Mouse (Mus musculus) midbrain, embryonic 15.5 days (tissue): Measurements from ENCODE around the gene Gm10778. TPM values are rescaled to one million over a fixed set of nuclear protein-coding genes. Genes with fewer than 3 reads are reported as not detected.
"Not testable (repeated sequence)": the region's sequence is repeated elsewhere in the genome, so short reads cannot be mapped to it uniquely, and the experiment has no call there.

ENCODE experiments used
- ATAC-seq: fragments of 200-750 bp; cut with Nextera tagmentation; replicated peaks from 2 replicates; pipeline ENCODE4 v1.8.0; 2017; ENCODE audit warnings: moderate TSS enrichment
- H3K27ac ChIP-seq: fragments of 300-500 bp; sonication (generic); 2 replicates; pipeline ENCODE4 v1.5.1; 2015; ENCODE audit warnings: mild to moderate bottlenecking, inconsistent platforms
- H3K27me3 ChIP-seq: fragments of 300-500 bp; sonication (generic); replicated peaks from 2 replicates; pipeline ENCODE4 v1.6.1; 2015; ENCODE audit warnings: inconsistent platforms
- H3K36me3 ChIP-seq: fragments of 300-500 bp; sonication (generic); replicated peaks from 2 replicates; pipeline ENCODE4 v1.6.1; 2015; ENCODE audit warnings: inconsistent platforms
- H3K4me1 ChIP-seq: fragments of 300-500 bp; sonication (generic); 2 replicates; pipeline ENCODE4 v1.6.1; 2015; ENCODE audit warnings: inconsistent platforms
- H3K4me2 ChIP-seq: fragments of 300-500 bp; sonication (generic); 2 replicates; pipeline ENCODE4 v1.6.1; 2015; ENCODE audit warnings: inconsistent platforms, mild to moderate bottlenecking, moderate library complexity
- H3K4me3 ChIP-seq: fragments of 300-500 bp; sonication (generic); 2 replicates; pipeline ENCODE4 v1.5.1; 2015; ENCODE audit warnings: mild to moderate bottlenecking, inconsistent platforms
- H3K9ac ChIP-seq: fragments of 300-500 bp; sonication (generic); 2 replicates; pipeline ENCODE4 v1.6.1; 2015; ENCODE audit warnings: mild to moderate bottlenecking, inconsistent platforms
- H3K9me3 ChIP-seq: fragments of 300-500 bp; sonication (generic); 2 replicates; pipeline ENCODE4 v1.6.1; 2016; ENCODE audit warnings: inconsistent platforms
- WGBS: fragments of 180-500 bp; shearing (Covaris S2); methylation state at CpG from one replicate; pipeline ENCODE4 v1.1.7; 2015; ENCODE audit warnings: mixed read lengths; 5-methylcytosine and 5-hydroxymethylcytosine counted together
- polyA plus RNA-seq: library from polyadenylated mRNA; unstranded; fragments of >200 nt; fragmentation: Nextera tagmentation; extraction: Ambion mirVana; gene quantifications from 2 replicates; pipeline ENCODE4 v1.2.1, GENCODE M21; 2015

Gene Gm10778
- polyA plus RNA-seq, 1 experiment from 2014 or later, result 6.6 TPM

- WGBS, result 94% methylated on average over 10 of the region's 10 CpGs
- Histone ChIP-seq H3K9ac (no peak overlapping the region), H3K4me3 (no peak overlapping the region), H3K36me3 (peaks cover 29% of the 10 kb centered on the region), H3K27ac (no peak overlapping the region), H3K27me3 (no peaks in the 10 kb centered on the region), H3K4me2 (no peak overlapping the region), H3K4me1 (peaks cover 3% of the 10 kb centered on the region), H3K9me3 (peaks cover 46% of the 10 kb centered on the region)
- no peak for ATAC-seq
These were observed 6.3 kb downstream of the Gm10778 start for GRCm38 (mm10) chr10:81655178-81655577.

GRCm38 (mm10) chr10:81656174-81656573 is 7.3 kb downstream of the Gm10778 start:
- peaks cover 29% of the 10 kb centered on the region for H3K36me3 ChIP-seq
- ATAC-seq, result no peak
- no peaks in the 10 kb centered on the region for H3K4me1 ChIP-seq
- H3K27me3 ChIP-seq, result no peaks in the 10 kb centered on the region
- no peak overlapping the region for H3K9ac ChIP-seq
- 98% methylated on average over 2 of the region's 2 CpGs for WGBS
- H3K27ac ChIP-seq, result no peak overlapping the region
- no peak overlapping the region for H3K4me3 ChIP-seq
- peaks cover 46% of the 10 kb centered on the region for H3K9me3 ChIP-seq
- H3K4me2 ChIP-seq, result no peak overlapping the region

DNA sequence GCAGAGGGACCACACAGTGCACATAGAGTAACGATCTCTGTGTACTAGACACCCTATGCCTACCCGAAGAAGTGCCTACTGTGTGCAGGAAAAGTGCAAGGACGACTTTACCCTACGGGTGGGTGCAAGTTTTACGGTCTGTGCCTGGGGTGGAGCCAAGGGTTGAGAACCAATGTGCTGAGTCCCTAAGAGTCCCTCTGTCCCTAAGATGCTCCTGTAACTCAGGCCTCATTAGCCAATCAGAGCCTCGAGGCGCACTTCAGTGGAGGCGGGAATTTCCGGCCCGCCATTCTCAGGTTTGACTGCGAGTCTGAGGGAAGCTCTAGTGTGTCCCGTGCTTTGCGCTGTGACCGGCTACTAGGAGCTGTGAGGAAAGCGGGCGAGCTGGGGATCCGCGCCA is 38.3 kb downstream of the Gm10778 start:
- not testable (repeated sequence) for H3K27me3 ChIP-seq, ATAC-seq, H3K4me2 ChIP-seq, H3K27ac ChIP-seq, H3K4me3 ChIP-seq, H3K36me3 ChIP-seq, H3K9me3 ChIP-seq, H3K9ac ChIP-seq, H3K4me1 ChIP-seq
- no CpG with 5 or more reads among the region's 18 CpGs for WGBS

- not testable (repeated sequence) for H3K27ac ChIP-seq, H3K27me3 ChIP-seq, H3K36me3 ChIP-seq, H3K4me1 ChIP-seq, H3K9ac ChIP-seq, H3K4me2 ChIP-seq, H3K4me3 ChIP-seq, H3K9me3 ChIP-seq
- no CpG with 5 or more reads among the region's 46 CpGs for WGBS
- ATAC-seq, result peak; percentile 100
These were observed 55.9 kb downstream of the Gm10778 start, which contains the start of gene Zfp433 for GRCm38 (mm10) chr10:81704531-81705301. Gene Zfp433 (plus strand): TSS chr10:81704825.

Other genes with a start within 250 kb of the Gm10778 start
- gene Nfic, start 193.4 kb upstream of the Gm10778 start, polyA plus RNA-seq, result 18.1 and 22.8 TPM in 2 replicates
- 106 and 109 TPM in 2 replicates for gene Celf5, start 166.3 kb upstream of the Gm10778 start, polyA plus RNA-seq
- gene Ncln, start 152.7 kb upstream of the Gm10778 start, polyA plus RNA-seq, result 69.7 and 73.8 TPM in 2 replicates
- 0.71 and 1.2 TPM in 2 replicates for gene S1pr4, start 148.9 kb upstream of the Gm10778 start, polyA plus RNA-seq
- gene Gna15, start 124.8 kb upstream of the Gm10778 start, polyA plus RNA-seq, result 0.96 and 1.1 TPM in 2 replicates
- gene Gna11, start 103.9 kb upstream of the Gm10778 start, polyA plus RNA-seq, result 100 and 101 TPM in 2 replicates
- gene Aes, start 89.6 kb upstream of the Gm10778 start, polyA plus RNA-seq, result 802 and 851 TPM in 2 replicates
- gene Tle2, start 74.5 kb upstream of the Gm10778 start, polyA plus RNA-seq, result 57.4 and 58.8 TPM in 2 replicates
- 6.7 and 8.0 TPM in 2 replicates for gene Tle6, start 48.0 kb upstream of the Gm10778 start, polyA plus RNA-seq
- gene BC025920, start 42.8 kb upstream of the Gm10778 start, polyA plus RNA-seq, result 1.8 and 2.0 TPM in 2 replicates
- gene Sirt6, start 21.3 kb upstream of the Gm10778 start, polyA plus RNA-seq, result 60.1 and 60.4 TPM in 2 replicates
- gene Ankrd24, start 20.5 kb upstream of the Gm10778 start, polyA plus RNA-seq, result 19.1 and 20.2 TPM in 2 replicates
- gene Zfp433, start 55.8 kb downstream of the Gm10778 start, polyA plus RNA-seq, result 16.9 and 18.5 TPM in 2 replicates
- gene Gm3055, start 122.1 kb downstream of the Gm10778 start, polyA plus RNA-seq, result 16.4 and 20.8 TPM in 2 replicates
- 3.3 and 3.6 TPM in 2 replicates for gene Gm4767, start 163.1 kb downstream of the Gm10778 start, polyA plus RNA-seq
- 9.1 and 11.7 TPM in 2 replicates for gene Gm32687, start 214.9 kb downstream of the Gm10778 start, polyA plus RNA-seq